Mouse (Mus musculus): Measurements from ENCODE around the gene Ylpm1. TPM values are rescaled to one million over a fixed set of nuclear protein-coding genes. Genes with fewer than 3 reads are reported as not detected.

The Ylpm1 gene
- 23.5 TPM for polyA plus RNA-seq (2014; fragmentation: Illumina TruSeq; extraction: RNeasy Lipid Tissue Mini Kit (QIAGEN cat#74804); ENCODE audit: low read depth, low replicate concordance)

GRCm38 (mm10) chr12:84996083-84996496, at the start of gene Ylpm1:
Gene Ylpm1 (plus strand): TSS chr12:84996321.

GRCm38 (mm10) chr12:84970428-84971096, 25.6 kb upstream of the Ylpm1 start, which contains the start of the genes Fcf1 and Arel1:
Gene Fcf1 (plus strand): TSS chr12:84970897.
Gene Arel1 (minus strand): TSS chr12:84970900.

GRCm38 (mm10) chr12:85110698-85111592, 114.8 kb downstream of the Ylpm1 start, which contains the start of the genes Prox2 and Dlst:
Gene Prox2 (minus strand): TSS chr12:85110759.
Gene Dlst (plus strand): TSS chr12:85110833.

Other genes starting within 250 kb of the Ylpm1 start
- gene Npc2, start 223.2 kb upstream of the Ylpm1 start, polyA plus RNA-seq (2014; fragmentation: Illumina TruSeq; extraction: RNeasy Lipid Tissue Mini Kit (QIAGEN cat#74804); ENCODE audit: low read depth, low replicate concordance) = 38.0 TPM
- 125 TPM for gene Isca2, start 223.1 kb upstream of the Ylpm1 start, polyA plus RNA-seq (2014; fragmentation: Illumina TruSeq; extraction: RNeasy Lipid Tissue Mini Kit (QIAGEN cat#74804); ENCODE audit: low read depth, low replicate concordance)
- gene Ltbp2, start 119.8 kb upstream of the Ylpm1 start, polyA plus RNA-seq (2014; fragmentation: Illumina TruSeq; extraction: RNeasy Lipid Tissue Mini Kit (QIAGEN cat#74804); ENCODE audit: low read depth, low replicate concordance) = 3.1 TPM
- gene Fcf1, start 25.4 kb upstream of the Ylpm1 start, polyA plus RNA-seq (2014; fragmentation: Illumina TruSeq; extraction: RNeasy Lipid Tissue Mini Kit (QIAGEN cat#74804); ENCODE audit: low read depth, low replicate concordance) = 53.0 TPM
- gene Arel1, start 25.4 kb upstream of the Ylpm1 start, polyA plus RNA-seq (2014; fragmentation: Illumina TruSeq; extraction: RNeasy Lipid Tissue Mini Kit (QIAGEN cat#74804); ENCODE audit: low read depth, low replicate concordance) = 31.0 TPM
- 2.2 TPM for gene Prox2, start 114.4 kb downstream of the Ylpm1 start, polyA plus RNA-seq (2014; fragmentation: Illumina TruSeq; extraction: RNeasy Lipid Tissue Mini Kit (QIAGEN cat#74804); ENCODE audit: low read depth, low replicate concordance)
- gene Dlst, start 114.5 kb downstream of the Ylpm1 start, polyA plus RNA-seq (2014; fragmentation: Illumina TruSeq; extraction: RNeasy Lipid Tissue Mini Kit (QIAGEN cat#74804); ENCODE audit: low read depth, low replicate concordance) = 505 TPM
- gene Rps6kl1, start 154.9 kb downstream of the Ylpm1 start, polyA plus RNA-seq (2014; fragmentation: Illumina TruSeq; extraction: RNeasy Lipid Tissue Mini Kit (QIAGEN cat#74804); ENCODE audit: low read depth, low replicate concordance) = 1.9 TPM
- gene Pgf, start 181.5 kb downstream of the Ylpm1 start, polyA plus RNA-seq (2014; fragmentation: Illumina TruSeq; extraction: RNeasy Lipid Tissue Mini Kit (QIAGEN cat#74804); ENCODE audit: low read depth, low replicate concordance) = 5.2 TPM
- gene Eif2b2, start 223.2 kb downstream of the Ylpm1 start, polyA plus RNA-seq (2014; fragmentation: Illumina TruSeq; extraction: RNeasy Lipid Tissue Mini Kit (QIAGEN cat#74804); ENCODE audit: low read depth, low replicate concordance) = 33.5 TPM